Mouse (Mus musculus) megakaryocyte, adult 5-6 weeks (primary cell): ENCODE results near the gene 9330159F19Rik. TPM values are rescaled to one million over a fixed set of nuclear protein-coding genes. Genes with fewer than 3 reads are reported as not detected.

Experiments used
- total RNA-seq, 2 experiments: library from RNA; stranded (forward) in 1 of 2; stranded (reverse) in 1 of 2; fragments of 153-499, 151-499 nt in 1 of 2; fragments of 221-1000, 200-1000 nt in 1 of 2; gene quantifications; 2 replicates each; pipeline versions ENCODE4 v1.2.3 to v1.2.4; 2015 to 2017

9330159F19Rik gene
- total RNA-seq, 2 experiments from 2014 or later, result not detected

Other genes with a start within 250 kb of the 9330159F19Rik start
- not detected in 2 replicates for gene 2310057J18Rik, start 225.3 kb upstream of the 9330159F19Rik start, total RNA-seq (2015)
- not detected in 2 replicates for gene 2310057J18Rik, start 225.3 kb upstream of the 9330159F19Rik start, total RNA-seq (2017)
- not detected in 2 replicates for gene Soga3, start 67.8 kb upstream of the 9330159F19Rik start, total RNA-seq (2015)
- not detected in 2 replicates for gene Soga3, start 67.8 kb upstream of the 9330159F19Rik start, total RNA-seq (2017)
- gene Gm49353, start 12.7 kb upstream of the 9330159F19Rik start, total RNA-seq (2015), result not detected in 2 replicates
- not detected in 2 replicates for gene Gm49353, start 12.7 kb upstream of the 9330159F19Rik start, total RNA-seq (2017)
- 5.4 and 5.5 TPM in 2 replicates for gene Echdc1, start 101.6 kb downstream of the 9330159F19Rik start, total RNA-seq (2015)
- gene Echdc1, start 101.6 kb downstream of the 9330159F19Rik start, total RNA-seq (2017), result 8.9 and 9.7 TPM in 2 replicates
- gene Rnf146, start 150.8 kb downstream of the 9330159F19Rik start, total RNA-seq (2015), result 33.1 and 36.4 TPM in 2 replicates
- gene Rnf146, start 150.8 kb downstream of the 9330159F19Rik start, total RNA-seq (2017), result 49.4 and 50.1 TPM in 2 replicates